Mouse (Mus musculus) forebrain, embryonic 16.5 days (tissue): ENCODE results near the gene Map2k6. TPM values are rescaled to one million over a fixed set of nuclear protein-coding genes. Genes with fewer than 3 reads are reported as not detected.

Experiments
- ATAC-seq: fragments of 200-750 bp; cut with Nextera tagmentation; 2 replicates; pipeline ENCODE4 v1.8.0; 2017; ENCODE audit warnings: mild to moderate bottlenecking, moderate library complexity
- H3K27ac ChIP-seq: fragments of 300-500 bp; sonication (generic); 2 replicates; pipeline ENCODE4 v1.5.1; 2014; ENCODE audit warnings: low read length, control low read depth
- H3K27me3 ChIP-seq: fragments of 300-500 bp; sonication (generic); replicated peaks from 2 replicates; pipeline ENCODE4 v1.6.1; 2014; ENCODE audit warnings: low read length; ENCODE audit not compliant: control insufficient read depth, insufficient read depth
- H3K36me3 ChIP-seq: fragments of 300-500 bp; sonication (generic); 2 replicates; pipeline ENCODE4 v1.6.1; 2014; ENCODE audit not compliant: control insufficient read depth, insufficient read depth
- H3K4me1 ChIP-seq: fragments of 300-500 bp; sonication (generic); replicated peaks from 2 replicates; pipeline ENCODE4 v1.6.1; 2014; ENCODE audit warnings: low read length; ENCODE audit not compliant: control insufficient read depth, insufficient read depth
- H3K4me2 ChIP-seq: fragments of 300-500 bp; sonication (generic); 2 replicates; pipeline ENCODE4 v1.6.1; 2014; ENCODE audit warnings: mild to moderate bottlenecking, low read length, control low read depth
- H3K4me3 ChIP-seq: fragments of 300-500 bp; sonication (generic); replicated peaks from 2 replicates; pipeline ENCODE4 v1.5.1; 2014; ENCODE audit warnings: mild to moderate bottlenecking, low read length, control low read depth
- H3K9ac ChIP-seq: fragments of 300-500 bp; sonication (generic); replicated peaks from 2 replicates; pipeline ENCODE4 v1.6.1; 2014; ENCODE audit warnings: low read depth, low read length, control low read depth
- H3K9me3 ChIP-seq: fragments of 300-500 bp; sonication (generic); 2 replicates; pipeline ENCODE4 v1.6.1; 2016; ENCODE audit warnings: low read length; ENCODE audit not compliant: control insufficient read depth
- WGBS: fragments of 180-500 bp; shearing (Covaris S2); extraction: QIAGEN DNeasy Blood & Tissue Kit; methylation state at CpG from one replicate; pipeline ENCODE4 v1.1.7; 2014; 5-methylcytosine and 5-hydroxymethylcytosine counted together
- polyA plus RNA-seq: library from polyadenylated mRNA; unstranded; fragments of >200 nt; fragmentation: Nextera tagmentation; extraction: Ambion mirVana; gene quantifications from 2 replicates; pipeline ENCODE4 v1.2.1, GENCODE M21; 2015

Gene Map2k6
- polyA plus RNA-seq, 1 experiment from 2014 or later, result 44.7 TPM

GRCm38 (mm10) chr11:110453445-110454154, 54.7 kb downstream of the Map2k6 start:
- ATAC-seq, result no peak

GRCm38 (mm10) chr11:110457441-110457912, 58.6 kb downstream of the Map2k6 start:
- H3K4me1 ChIP-seq, result peaks cover 26% of the 10 kb centered on the region
- 54% methylated on average over 7 of the region's 7 CpGs for WGBS
- H3K27ac ChIP-seq, result peak overlapping the region; percentile 88
- 0 out of 2 replicates have a peak overlapping the region, but pooled peaks have one; percentile 7 for H3K4me2 ChIP-seq
- H3K4me3 ChIP-seq, result no peak overlapping the region
- ATAC-seq, result peak; percentile 88
- H3K36me3 ChIP-seq, result no peaks in the 10 kb centered on the region
- H3K27me3 ChIP-seq, result no peaks in the 10 kb centered on the region
- H3K9ac ChIP-seq, result no peak overlapping the region
- no peaks in the 10 kb centered on the region for H3K9me3 ChIP-seq

More at GRCm38 (mm10) chr11:110453445-110454154, 54.7 kb downstream of the Map2k6 start:
- no peaks in the 10 kb centered on the region for H3K36me3 ChIP-seq
- H3K27ac ChIP-seq, result no peak overlapping the region
- H3K9ac ChIP-seq, result no peak overlapping the region
- H3K27me3 ChIP-seq, result no peaks in the 10 kb centered on the region
- H3K4me2 ChIP-seq, result no peak overlapping the region
- no peaks in the 10 kb centered on the region for H3K9me3 ChIP-seq
- H3K4me3 ChIP-seq, result no peak overlapping the region
- peaks cover 38% of the 10 kb centered on the region for H3K4me1 ChIP-seq
- 95% methylated on average over 5 of the region's 5 CpGs for WGBS

- peaks cover 29% of the 10 kb centered on the region for H3K4me1 ChIP-seq
- no peak overlapping the region for H3K9ac ChIP-seq
- no peaks in the 10 kb centered on the region for H3K27me3 ChIP-seq
- H3K4me3 ChIP-seq, result no peak overlapping the region
- no peak overlapping the region for H3K4me2 ChIP-seq
- 60% methylated on average over 2 of the region's 2 CpGs for WGBS
- no peaks in the 10 kb centered on the region for H3K36me3 ChIP-seq
- no peaks in the 10 kb centered on the region for H3K9me3 ChIP-seq
- ATAC-seq, result no peak
- H3K27ac ChIP-seq, result no peak overlapping the region
These were observed 61.6 kb downstream of the Map2k6 start for GRCm38 (mm10) chr11:110460480-110460879.

GRCm38 (mm10) chr11:110461560-110462331, 62.8 kb downstream of the Map2k6 start:
- ATAC-seq, result no peak
- H3K27me3 ChIP-seq, result no peaks in the 10 kb centered on the region
- H3K4me2 ChIP-seq, result no peak overlapping the region
- peaks cover 22% of the 10 kb centered on the region for H3K4me1 ChIP-seq
- no peak overlapping the region for H3K9ac ChIP-seq
- no peaks in the 10 kb centered on the region for H3K36me3 ChIP-seq
- H3K9me3 ChIP-seq, result no peaks in the 10 kb centered on the region
- no peak overlapping the region for H3K4me3 ChIP-seq
- no peak overlapping the region for H3K27ac ChIP-seq
- WGBS, result 96% methylated on average over 17 of the region's 17 CpGs

GRCm38 (mm10) chr11:110462975-110463578, 64.2 kb downstream of the Map2k6 start:
- Histone ChIP-seq H3K4me1 (peaks cover 14% of the 10 kb centered on the region), H3K27ac (no peak overlapping the region), H3K9ac (no peak overlapping the region), H3K4me3 (no peak overlapping the region), H3K36me3 (no peaks in the 10 kb centered on the region), H3K27me3 (no peaks in the 10 kb centered on the region), H3K9me3 (no peaks in the 10 kb centered on the region), H3K4me2 (no peak overlapping the region)
- WGBS, result 86% methylated on average over 8 of the region's 8 CpGs
- ATAC-seq, result no peak

- H3K4me2 ChIP-seq, result no peak overlapping the region
- WGBS, result 78% methylated on average over 9 of the region's 9 CpGs
- H3K27me3 ChIP-seq, result no peaks in the 10 kb centered on the region
- H3K36me3 ChIP-seq, result no peaks in the 10 kb centered on the region
- H3K9me3 ChIP-seq, result no peaks in the 10 kb centered on the region
- H3K4me3 ChIP-seq, result no peak overlapping the region
- no peak overlapping the region for H3K9ac ChIP-seq
- H3K27ac ChIP-seq, result no peak overlapping the region
- no peak for ATAC-seq
- peaks cover 12% of the 10 kb centered on the region for H3K4me1 ChIP-seq
These were observed 64.9 kb downstream of the Map2k6 start for GRCm38 (mm10) chr11:110463801-110464200.

- Histone ChIP-seq H3K4me1 (no peaks in the 10 kb centered on the region), H3K9me3 (no peaks in the 10 kb centered on the region), H3K27me3 (no peaks in the 10 kb centered on the region), H3K27ac (no peak overlapping the region), H3K9ac (no peak overlapping the region), H3K4me2 (no peak overlapping the region), H3K4me3 (no peak overlapping the region), H3K36me3 (no peaks in the 10 kb centered on the region)
- no peak for ATAC-seq
- WGBS, result 97% methylated on average over 2 of the region's 2 CpGs
These were observed 70.1 kb downstream of the Map2k6 start for GRCm38 (mm10) chr11:110469054-110469453.

GRCm38 (mm10) chr11:110470561-110471273, 71.8 kb downstream of the Map2k6 start:
- 93% methylated on average over 8 of the region's 8 CpGs for WGBS
- no peak for ATAC-seq
- Histone ChIP-seq H3K27me3 (no peaks in the 10 kb centered on the region), H3K4me2 (no peak overlapping the region), H3K4me3 (no peak overlapping the region), H3K9me3 (no peaks in the 10 kb centered on the region), H3K36me3 (no peaks in the 10 kb centered on the region), H3K27ac (no peak overlapping the region), H3K9ac (no peak overlapping the region), H3K4me1 (no peaks in the 10 kb centered on the region)

GRCm38 (mm10) chr11:110471362-110471761, 72.4 kb downstream of the Map2k6 start:
- Histone ChIP-seq H3K27ac (no peak overlapping the region), H3K36me3 (no peaks in the 10 kb centered on the region), H3K4me3 (no peak overlapping the region), H3K4me1 (no peaks in the 10 kb centered on the region), H3K9me3 (no peaks in the 10 kb centered on the region), H3K27me3 (no peaks in the 10 kb centered on the region), H3K9ac (no peak overlapping the region), H3K4me2 (no peak overlapping the region)
- 76% methylated on average over 2 of the region's 2 CpGs for WGBS
- no peak for ATAC-seq
